Mouse (Mus musculus): Measurements from ENCODE around the gene Syne4.

The Syne4 gene

GRCm38 (mm10) chr7:30295103-30295502 lies 19.5 kb upstream of the Syne4 start:
- DNase-seq (ENCODE audit: low read depth in 1 of 2, low spot score in 2 of 2) = no peak

GRCm38 (mm10) chr7:30296816-30297215 lies 17.8 kb upstream of the Syne4 start:
- DNase-seq (ENCODE audit: low read depth in 1 of 2, low spot score in 2 of 2) = no peak

- DNase-seq (ENCODE audit: low read depth in 1 of 2, low spot score in 2 of 2) = no peak
Measured at GRCm38 (mm10) chr7:30297266-30297665, 17.3 kb upstream of the Syne4 start.

- no peak for DNase-seq (ENCODE audit: low read depth in 1 of 2, low spot score in 2 of 2)
Measured at GRCm38 (mm10) chr7:30300914-30301313, 13.7 kb upstream of the Syne4 start.

GRCm38 (mm10) chr7:30306083-30306779 lies 8.4 kb upstream of the Syne4 start:
- no peak for DNase-seq (ENCODE audit: low read depth in 1 of 2, low spot score in 2 of 2)

GRCm38 (mm10) chr7:30308076-30309005 lies 6.3 kb upstream of the Syne4 start, which contains the start of gene Alkbh6:
Gene Alkbh6, plus strand, starts transcription at chr7:30308717.
- peak; percentile 82 to 87 for DNase-seq (ENCODE audit: low read depth in 1 of 2, low spot score in 2 of 2)

GRCm38 (mm10) chr7:30309395-30310129 lies 5.0 kb upstream of the Syne4 start:
- no peak for DNase-seq (ENCODE audit: low read depth in 1 of 2, low spot score in 2 of 2)

GRCm38 (mm10) chr7:30310136-30310535 lies 4.5 kb upstream of the Syne4 start:
- DNase-seq (ENCODE audit: low read depth in 1 of 2, low spot score in 2 of 2) = no peak

- no peak for DNase-seq (ENCODE audit: low read depth in 1 of 2, low spot score in 2 of 2)
Measured at GRCm38 (mm10) chr7:30313666-30314320, 814 bp upstream of the Syne4 start.

- no peak for DNase-seq (ENCODE audit: low read depth in 1 of 2, low spot score in 2 of 2)
Measured at GRCm38 (mm10) chr7:30315559-30316529, 1.2 kb downstream of the Syne4 start.

GRCm38 (mm10) chr7:30318142-30318541 lies 3.5 kb downstream of the Syne4 start:
- no peak for DNase-seq (ENCODE audit: low read depth in 1 of 2, low spot score in 2 of 2)

- no peak for DNase-seq (ENCODE audit: low read depth in 1 of 2, low spot score in 2 of 2)
Measured at GRCm38 (mm10) chr7:30320946-30321345, 6.3 kb downstream of the Syne4 start.

GRCm38 (mm10) chr7:30321539-30322284 lies 7.1 kb downstream of the Syne4 start, which contains the start of gene E130208F15Rik:
Gene E130208F15Rik, plus strand, starts transcription at chr7:30321740.
- peak in 1 of 2 experiments; percentile 59 for DNase-seq (ENCODE audit: low read depth in 1 of 2, low spot score in 2 of 2)

GRCm38 (mm10) chr7:30322285-30322667 lies 7.7 kb downstream of the Syne4 start:
- peak; percentile 88 to 92 for DNase-seq (ENCODE audit: low read depth in 1 of 2, low spot score in 2 of 2)

GRCm38 (mm10) chr7:30322865-30323264 lies 8.3 kb downstream of the Syne4 start:
- peak in 1 of 2 experiments; percentile 49 for DNase-seq (ENCODE audit: low read depth in 1 of 2, low spot score in 2 of 2)

- DNase-seq (ENCODE audit: low read depth in 1 of 2, low spot score in 2 of 2) = no peak
Measured at GRCm38 (mm10) chr7:30323795-30324194, 9.2 kb downstream of the Syne4 start, which contains the start of gene Sdhaf1. Gene Sdhaf1, minus strand, starts transcription at chr7:30323895.

- DNase-seq (ENCODE audit: low read depth in 1 of 2, low spot score in 2 of 2) = no peak
Measured at GRCm38 (mm10) chr7:30324300-30324944, 9.8 kb downstream of the Syne4 start.

- DNase-seq (ENCODE audit: low read depth in 1 of 2, low spot score in 2 of 2) = peak; percentile 43 to 70
Measured at GRCm38 (mm10) chr7:30325364-30325763, 10.8 kb downstream of the Syne4 start.
